Mouse (Mus musculus): ENCODE data around the gene Agtr1a.

GRCm38 (mm10) chr13:30396431-30396830 is 60.2 kb downstream of the Agtr1a start:
- TF ChIP-seq CTCF (IDR thresholded peaks at IDR 0.05; ENCODE audit: control insufficient read depth, insufficient read depth, low read length) = no peak
- no peak for TF ChIP-seq POLR2A (IDR thresholded peaks at IDR 0.05; ENCODE audit: borderline replicate concordance, control insufficient read depth, low read depth, low read length)
